Mouse (Mus musculus): ENCODE data around the gene Brsk1. TPM values are rescaled to one million over a fixed set of nuclear protein-coding genes. Genes with fewer than 3 reads are reported as not detected.
A peak's percentile ranks its signal among the peaks of the same experiment; 100 is the strongest.

Brsk1 gene
- polyA plus RNA-seq, 1 experiment from 2014 or later: 0.74 TPM

- Histone ChIP-seq H3K4me3 (ENCODE audit: low read length) (no peak overlapping the region), H3K36me3 (ENCODE audit: control insufficient read depth, insufficient read depth, low read length) (peaks cover 3% of the 10 kb centered on the region), H3K4me2 (ENCODE audit: low read depth, low read length) (no peak overlapping the region), H3K4me1 (replicated peaks; ENCODE audit: control insufficient read depth, insufficient read depth, low read length) (peaks cover 6% of the 10 kb centered on the region), H3K27ac (ENCODE audit: low read length) (no peak overlapping the region), H3K9me3 (ENCODE audit: control insufficient read depth, low read length) (no peaks in the 10 kb centered on the region), H3K9ac (ENCODE audit: low read length) (no peak overlapping the region), H3K27me3 (ENCODE audit: control insufficient read depth, insufficient read depth, low read depth, low read length) (no peaks in the 10 kb centered on the region)
- WGBS: 69% methylated on average over 9 of the region's 9 CpGs
- ATAC-seq (ENCODE audit: low read depth): no peak
Observed at GRCm38 (mm10) chr7:4747156-4747899, 56.9 kb downstream of the Brsk1 start.

GRCm38 (mm10) chr7:4748321-4748720 lies 57.9 kb downstream of the Brsk1 start:
- ATAC-seq (ENCODE audit: low read depth): no peak
- 71% methylated on average over 4 of the region's 4 CpGs for WGBS
- no peak overlapping the region for H3K4me2 ChIP-seq (ENCODE audit: low read depth, low read length)
- H3K4me1 ChIP-seq (replicated peaks; ENCODE audit: control insufficient read depth, insufficient read depth, low read length): peaks cover 8% of the 10 kb centered on the region
- H3K36me3 ChIP-seq (ENCODE audit: control insufficient read depth, insufficient read depth, low read length): peaks cover 3% of the 10 kb centered on the region
- no peaks in the 10 kb centered on the region for H3K27me3 ChIP-seq (ENCODE audit: control insufficient read depth, insufficient read depth, low read depth, low read length)
- H3K9me3 ChIP-seq (ENCODE audit: control insufficient read depth, low read length): no peaks in the 10 kb centered on the region
- no peak overlapping the region for H3K4me3 ChIP-seq (ENCODE audit: low read length)
- no peak overlapping the region for H3K27ac ChIP-seq (ENCODE audit: low read length)
- no peak overlapping the region for H3K9ac ChIP-seq (ENCODE audit: low read length)

GRCm38 (mm10) chr7:4749169-4749568 lies 58.8 kb downstream of the Brsk1 start:
- 77% methylated on average over 2 of the region's 2 CpGs for WGBS
- H3K4me2 ChIP-seq (ENCODE audit: low read depth, low read length): no peak overlapping the region
- H3K9me3 ChIP-seq (ENCODE audit: control insufficient read depth, low read length): no peaks in the 10 kb centered on the region
- H3K4me1 ChIP-seq (replicated peaks; ENCODE audit: control insufficient read depth, insufficient read depth, low read length): peaks cover 8% of the 10 kb centered on the region
- H3K9ac ChIP-seq (ENCODE audit: low read length): no peak overlapping the region
- no peak for ATAC-seq (ENCODE audit: low read depth)
- H3K4me3 ChIP-seq (ENCODE audit: low read length): no peak overlapping the region
- peaks cover 3% of the 10 kb centered on the region for H3K36me3 ChIP-seq (ENCODE audit: control insufficient read depth, insufficient read depth, low read length)
- H3K27ac ChIP-seq (ENCODE audit: low read length): no peak overlapping the region
- no peaks in the 10 kb centered on the region for H3K27me3 ChIP-seq (ENCODE audit: control insufficient read depth, insufficient read depth, low read depth, low read length)

GRCm38 (mm10) chr7:4751971-4752820 lies 61.8 kb downstream of the Brsk1 start:
- Histone ChIP-seq H3K4me1 (replicated peaks; ENCODE audit: control insufficient read depth, insufficient read depth, low read length) (peaks cover 8% of the 10 kb centered on the region), H3K27ac (ENCODE audit: low read length) (peak overlapping the region; percentile 60; the same call in 1 of the 2 replicates), H3K4me3 (ENCODE audit: low read length) (peak overlapping the region; percentile 48), H3K36me3 (ENCODE audit: control insufficient read depth, insufficient read depth, low read length) (no peaks in the 10 kb centered on the region), H3K4me2 (ENCODE audit: low read depth, low read length) (peak overlapping the region; percentile 56), H3K9me3 (ENCODE audit: control insufficient read depth, low read length) (no peaks in the 10 kb centered on the region), H3K27me3 (ENCODE audit: control insufficient read depth, insufficient read depth, low read depth, low read length) (no peaks in the 10 kb centered on the region), H3K9ac (ENCODE audit: low read length) (peak overlapping the region; percentile 33)
- WGBS: 3% methylated on average over 30 of the region's 30 CpGs
- peak; percentile 86 for ATAC-seq (ENCODE audit: low read depth)

- no peaks in the 10 kb centered on the region for H3K36me3 ChIP-seq (ENCODE audit: control insufficient read depth, insufficient read depth, low read length)
- peak within 1 kb of the TSS; percentile 60 for H3K27ac ChIP-seq (ENCODE audit: low read length)
Observed at GRCm38 (mm10) chr7:4752821-4753570, 62.6 kb downstream of the Brsk1 start, which contains the start of gene Cox6b2. Cox6b2 (minus strand) TSS chr7:4753094.

GRCm38 (mm10) chr7:4759670-4760069 lies 69.3 kb downstream of the Brsk1 start:
- Histone ChIP-seq H3K27ac (ENCODE audit: low read length) (no peak overlapping the region), H3K27me3 (ENCODE audit: control insufficient read depth, insufficient read depth, low read depth, low read length) (no peaks in the 10 kb centered on the region), H3K9me3 (ENCODE audit: control insufficient read depth, low read length) (no peaks in the 10 kb centered on the region), H3K36me3 (ENCODE audit: control insufficient read depth, insufficient read depth, low read length) (no peaks in the 10 kb centered on the region), H3K4me1 (replicated peaks; ENCODE audit: control insufficient read depth, insufficient read depth, low read length) (no peaks in the 10 kb centered on the region), H3K9ac (ENCODE audit: low read length) (no peak overlapping the region), H3K4me2 (ENCODE audit: low read depth, low read length) (no peak overlapping the region), H3K4me3 (ENCODE audit: low read length) (no peak overlapping the region)
- WGBS: 17% methylated on average over 1 of the region's 1 CpGs
- ATAC-seq (ENCODE audit: low read depth): no peak

More at GRCm38 (mm10) chr7:4752821-4753570, 62.6 kb downstream of the Brsk1 start, which contains the start of gene Cox6b2:
- H3K4me3 ChIP-seq (ENCODE audit: low read length): peak within 1 kb of the TSS; percentile 48
- H3K9me3 ChIP-seq (ENCODE audit: control insufficient read depth, low read length): no peaks in the 10 kb centered on the region
- peak within 1 kb of the TSS; percentile 55 for H3K9ac ChIP-seq (ENCODE audit: low read length)
- peaks cover 8% of the 10 kb centered on the region for H3K4me1 ChIP-seq (replicated peaks; ENCODE audit: control insufficient read depth, insufficient read depth, low read length)
- WGBS: 3% methylated on average over 24 of the region's 24 CpGs
- H3K4me2 ChIP-seq (ENCODE audit: low read depth, low read length): peak within 1 kb of the TSS; percentile 56
- ATAC-seq (ENCODE audit: low read depth): peak; percentile 96
- no peaks in the 10 kb centered on the region for H3K27me3 ChIP-seq (ENCODE audit: control insufficient read depth, insufficient read depth, low read depth, low read length)

- H3K27ac ChIP-seq (ENCODE audit: low read length): no peak overlapping the region
- no peaks in the 10 kb centered on the region for H3K4me1 ChIP-seq (replicated peaks; ENCODE audit: control insufficient read depth, insufficient read depth, low read length)
- H3K27me3 ChIP-seq (ENCODE audit: control insufficient read depth, insufficient read depth, low read depth, low read length): no peaks in the 10 kb centered on the region
- ATAC-seq (ENCODE audit: low read depth): no peak
- H3K4me2 ChIP-seq (ENCODE audit: low read depth, low read length): no peak overlapping the region
- H3K36me3 ChIP-seq (ENCODE audit: control insufficient read depth, insufficient read depth, low read length): no peaks in the 10 kb centered on the region
- whole genome bisulfite sequencing: 20% methylated on average over 4 of the region's 4 CpGs
- H3K9me3 ChIP-seq (ENCODE audit: control insufficient read depth, low read length): no peaks in the 10 kb centered on the region
- H3K4me3 ChIP-seq (ENCODE audit: low read length): no peak overlapping the region
- H3K9ac ChIP-seq (ENCODE audit: low read length): no peak overlapping the region
Observed at GRCm38 (mm10) chr7:4764946-4765710, 74.7 kb downstream of the Brsk1 start.

Data from lung, embryonic 16.5 days (tissue).